ENCODE assay signal across 8 mouse cellular contexts in the genomic region with DNA sequence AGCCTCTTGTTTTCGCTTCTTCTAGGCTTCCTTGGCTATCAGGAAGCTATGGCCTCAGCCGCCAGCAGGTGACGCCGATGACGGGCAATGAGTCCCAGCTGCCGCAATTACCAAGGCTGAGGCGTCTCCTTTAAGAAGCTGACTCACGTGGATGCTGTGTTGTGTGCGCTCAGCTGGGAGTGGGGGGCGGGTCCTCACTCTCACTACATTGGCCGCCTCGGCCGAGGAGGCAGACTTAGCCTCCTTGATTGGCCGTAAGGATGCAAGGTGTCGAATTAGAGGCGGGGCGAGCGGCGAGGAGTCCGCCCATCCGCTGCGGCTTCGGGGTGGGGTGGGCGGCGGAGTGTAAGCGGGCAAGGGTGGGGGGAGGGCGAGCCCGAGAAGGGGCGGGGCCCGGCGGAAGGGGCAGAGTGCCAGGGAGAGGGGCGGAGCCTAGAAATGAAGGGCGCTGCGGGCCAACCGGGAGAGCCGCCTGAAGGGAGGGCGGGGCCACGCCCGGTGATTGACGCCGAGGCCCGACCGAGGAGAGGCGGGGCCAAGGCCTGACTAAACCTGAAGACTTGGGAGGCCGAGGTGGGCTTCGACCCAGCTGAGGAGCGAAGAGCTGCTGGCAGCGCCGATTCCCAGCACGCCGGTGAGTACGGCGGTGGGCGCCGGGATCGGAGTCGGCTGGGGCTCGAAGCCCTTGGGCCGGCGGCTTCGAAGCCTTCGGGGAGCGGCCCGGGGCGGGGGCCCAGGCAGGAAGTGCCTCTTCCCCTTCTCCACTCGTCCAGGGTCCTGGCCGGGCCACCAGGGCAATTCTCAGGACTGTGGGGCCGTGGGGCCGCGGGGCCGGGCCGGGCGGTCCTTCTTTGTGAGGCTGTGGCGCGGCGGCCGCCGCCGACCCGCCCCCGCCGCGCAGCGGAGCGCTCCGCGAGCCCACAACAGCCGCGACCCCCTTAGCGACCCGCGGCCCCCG. TPM values are rescaled to one million over a fixed set of nuclear protein-coding genes. Genes with fewer than 3 reads are reported as not detected.
DNase-seq lines count a peak whose midpoint lies in the region; ATAC-seq and TF ChIP-seq lines count a peak whose summit lies in the region.

A gene (plus strand): TSS at position 296 of the 958 bp plus-strand sequence.

- TF ChIP-seq EP300 in liver, embryonic 14.5 days (IDR thresholded peaks at IDR 0.05; ENCODE audit: low read depth), result no peak
- no peak for TF ChIP-seq EP300 in stomach, postnatal 0 days (optimal IDR thresholded peaks at IDR 0.05)

- peaks cover 11% of the 10 kb centered on the region; the same call in 1 of the 2 replicates for H3K4me1 ChIP-seq in forebrain, embryonic 10.5 days
- peaks cover 22% of the 10 kb centered on the region for H3K4me1 ChIP-seq in heart, embryonic 15.5 days (replicated peaks)
- peaks cover 6 to 9% of the 10 kb centered on the region in 2 experiments for H3K4me1 ChIP-seq in liver, embryonic 14.5 days (replicated peaks; ENCODE audit: control insufficient read depth in 2 of 2, insufficient read depth in 2 of 2, low read length in 1 of 2)
- 0 out of 2 replicates have a peak, but pooled peaks cover 2% of the 10 kb centered on the region for H3K4me1 ChIP-seq in neural tube, embryonic 11.5 days (ENCODE audit: control insufficient read depth, insufficient read depth, low read length)
- peaks cover 3% of the 10 kb centered on the region; the same call in 1 of the 2 replicates for H3K4me1 ChIP-seq in stomach, postnatal 0 days (replicated peaks; ENCODE audit: control insufficient read depth, insufficient read depth)

- H3K36me3 ChIP-seq in forebrain, embryonic 10.5 days (replicated peaks), result no peaks in the 10 kb centered on the region
- peaks cover 5% of the 10 kb centered on the region; the same call in 1 of the 2 replicates for H3K36me3 ChIP-seq in heart, embryonic 15.5 days
- peaks cover 2% of the 10 kb centered on the region; the same call in 1 of the 2 replicates for H3K36me3 ChIP-seq in liver, embryonic 14.5 days (replicated peaks; ENCODE audit: control insufficient read depth, insufficient read depth, low read depth)
- no peaks in the 10 kb centered on the region for H3K36me3 ChIP-seq in neural tube, embryonic 11.5 days (ENCODE audit: control insufficient read depth, insufficient read depth, low read length)
- H3K36me3 ChIP-seq in stomach, postnatal 0 days (ENCODE audit: control insufficient read depth, insufficient read depth, low read length), result peaks cover 2% of the 10 kb centered on the region; the same call in 1 of the 2 replicates

- DNase-seq in CD8-positive naive resting alpha-beta T cell, adult 2 months (ENCODE audit: low read depth in 2 of 2, low spot score in 2 of 2), result peak; percentile 96 to 98
- DNase-seq in c-Kit-positive CD71-negative TER-119-negative erythroid progenitor cells, embryonic 14.5 days (ENCODE audit: low read depth), result peak; percentile 95
- DNase-seq in forebrain, embryonic 10.5 days (ENCODE audit: extremely low spot score, low spot score), result peak; percentile 98
- peak; percentile 98 to 100 for DNase-seq in kidney, postnatal 25 days
- DNase-seq in liver, embryonic 14.5 days (ENCODE audit: low read depth in 3 of 3, low spot score in 3 of 3), result peak; percentile 98 to 99 (median 98)
- DNase-seq in neural tube, embryonic 11.5 days (ENCODE audit: low spot score), result peak; percentile 99
- peak; percentile 100 for DNase-seq in stomach, postnatal 0 days (ENCODE audit: low spot score)

- under 1% methylated on average over 82 of the region's 93 CpGs for WGBS in forebrain, embryonic 10.5 days
- WGBS in heart, embryonic 15.5 days, result under 1% methylated on average over 79 of the region's 93 CpGs
- WGBS in liver, embryonic 14.5 days (ENCODE audit: insufficient replicate concordance), result under 1% methylated on average over 77 of the region's 93 CpGs
- WGBS in neural tube, embryonic 11.5 days, result 1% methylated on average over 60 of the region's 93 CpGs
- WGBS in stomach, postnatal 0 days, result under 1% methylated on average over 67 of the region's 93 CpGs

- H3K9me3 ChIP-seq in forebrain, embryonic 10.5 days, result no peaks in the 10 kb centered on the region
- no peaks in the 10 kb centered on the region for H3K9me3 ChIP-seq in heart, embryonic 15.5 days (replicated peaks)
- H3K9me3 ChIP-seq in liver, embryonic 14.5 days (ENCODE audit: control insufficient read depth, low read length), result no peaks in the 10 kb centered on the region
- no peaks in the 10 kb centered on the region for H3K9me3 ChIP-seq in neural tube, embryonic 11.5 days (ENCODE audit: control insufficient read depth, low read length)
- no peaks in the 10 kb centered on the region for H3K9me3 ChIP-seq in stomach, postnatal 0 days (ENCODE audit: control insufficient read depth, low read length)

- peak within 1 kb of the TSS; percentile 99 for H3K9ac ChIP-seq in heart, embryonic 15.5 days
- peak within 1 kb of the TSS; percentile 99 for H3K9ac ChIP-seq in liver, embryonic 14.5 days (replicated peaks)
- H3K9ac ChIP-seq in neural tube, embryonic 11.5 days (ENCODE audit: low read length), result peak within 1 kb of the TSS; percentile 92
- peak within 1 kb of the TSS; percentile 100 for H3K9ac ChIP-seq in stomach, postnatal 0 days (ENCODE audit: low read length)

- peak; percentile 97 for ATAC-seq in heart, embryonic 15.5 days (replicated peaks; ENCODE audit: insufficient number of reproducible peaks, insufficient read depth, low FRiP score, low read depth)
- peak; percentile 91 for ATAC-seq in liver, embryonic 14.5 days (ENCODE audit: insufficient read depth)
- ATAC-seq in neural tube, embryonic 11.5 days (ENCODE audit: insufficient read depth, low FRiP score, low TSS enrichment), result peak; percentile 98
- peak; percentile 98 for ATAC-seq in stomach, postnatal 0 days (ENCODE audit: low FRiP score, low TSS enrichment)

- H3K4me3 ChIP-seq in forebrain, embryonic 10.5 days, result peak within 1 kb of the TSS; percentile 88
- H3K4me3 ChIP-seq in heart, embryonic 15.5 days, result peak within 1 kb of the TSS; percentile 85
- H3K4me3 ChIP-seq in liver, embryonic 14.5 days (ENCODE audit: insufficient read depth in 1 of 2, low read depth in 2 of 2, low read length in 2 of 2), result peak within 1 kb of the TSS; percentile 95 to 98
- peak within 1 kb of the TSS; percentile 92 for H3K4me3 ChIP-seq in neural tube, embryonic 11.5 days (ENCODE audit: low read depth, low read length)
- H3K4me3 ChIP-seq in stomach, postnatal 0 days (ENCODE audit: low read depth, low read length), result peak within 1 kb of the TSS; percentile 98

- H3K27ac ChIP-seq in forebrain, embryonic 10.5 days, result peak within 1 kb of the TSS; percentile 94
- H3K27ac ChIP-seq in heart, embryonic 15.5 days, result peak within 1 kb of the TSS; percentile 99
- H3K27ac ChIP-seq in liver, embryonic 14.5 days, result peak within 1 kb of the TSS; percentile 95
- H3K27ac ChIP-seq in neural tube, embryonic 11.5 days (ENCODE audit: low read depth, low read length), result peak within 1 kb of the TSS; percentile 94
- H3K27ac ChIP-seq in stomach, postnatal 0 days (replicated peaks), result peak within 1 kb of the TSS; percentile 100

- H3K27me3 ChIP-seq in forebrain, embryonic 10.5 days (ENCODE audit: poor library complexity, severe bottlenecking), result 0 out of 2 replicates have a peak, but pooled peaks cover 7% of the 10 kb centered on the region
- H3K27me3 ChIP-seq in heart, embryonic 15.5 days, result no peaks in the 10 kb centered on the region
- H3K27me3 ChIP-seq in liver, embryonic 14.5 days (ENCODE audit: control insufficient read depth, insufficient read depth, low read length), result no peaks in the 10 kb centered on the region
- H3K27me3 ChIP-seq in neural tube, embryonic 11.5 days (ENCODE audit: control insufficient read depth, insufficient read depth, low read length), result no peaks in the 10 kb centered on the region
- no peaks in the 10 kb centered on the region for H3K27me3 ChIP-seq in stomach, postnatal 0 days (ENCODE audit: control insufficient read depth, insufficient read depth, low read length)

- H3K4me2 ChIP-seq in heart, embryonic 15.5 days, result peak within 1 kb of the TSS; percentile 63
- peak within 1 kb of the TSS; percentile 87 for H3K4me2 ChIP-seq in liver, embryonic 14.5 days (ENCODE audit: low read depth)
- peak within 1 kb of the TSS; percentile 68 for H3K4me2 ChIP-seq in neural tube, embryonic 11.5 days (ENCODE audit: low read depth)
- H3K4me2 ChIP-seq in stomach, postnatal 0 days (replicated peaks; ENCODE audit: low read depth), result peak within 1 kb of the TSS; percentile 63

- peak; percentile 89 for TF ChIP-seq CTCF in liver, embryonic 14.5 days (IDR thresholded peaks at IDR 0.05; ENCODE audit: low read depth)
- peak; percentile 76 for TF ChIP-seq CTCF in stomach, postnatal 0 days (IDR thresholded peaks at IDR 0.05; ENCODE audit: low read depth)

RNA-seq across cellular contexts. Expression of the gene that starts here (rescaled TPM):
- 20.4 and 23.2 TPM in 2 replicates for polyA plus RNA-seq in forebrain, embryonic 10.5 days (2016; fragmentation: Nextera tagmentation; extraction: Ambion mirVana)
- 64.3 and 67.7 TPM in 2 replicates for polyA plus RNA-seq in heart, embryonic 15.5 days (2015; fragmentation: Nextera tagmentation; extraction: Ambion mirVana)
- polyA plus RNA-seq in liver, embryonic 14.5 days (2012; rRNA removed), result 25.8 and 30.4 TPM in 2 replicates
- polyA plus RNA-seq in liver, embryonic 14.5 days (2014; fragmentation: Nextera tagmentation; extraction: Ambion mirVana), result 84.1 and 87.9 TPM in 2 replicates
- polyA plus RNA-seq in neural tube, embryonic 11.5 days (2014; fragmentation: Nextera tagmentation; extraction: Ambion mirVana), result 63.8 and 64.8 TPM in 2 replicates
- 67.3 and 69.5 TPM in 2 replicates for polyA plus RNA-seq in stomach, postnatal 0 days (2015; fragmentation: Nextera tagmentation; extraction: Ambion mirVana)

Comparison
In these comparisons a context has a peak if more than half of its experiments do, and no peak if none do; other contexts are left out.
1. Peak in every context shown above with its lines: DNase-seq, ATAC-seq, H3K4me3 ChIP-seq and H3K27ac ChIP-seq.